Mouse (Mus musculus) liver, adult (tissue): ENCODE measurements around the gene Rtkn2.

Experiments used
- GATA4 ChIP-seq: IDR thresholded peaks from 2 replicates; pipeline ENCODE4 v1.6.1; 2014; ENCODE audit warnings: mild to moderate bottlenecking, low read length; ENCODE audit not compliant: insufficient replicate concordance

The Rtkn2 gene

GRCm38 (mm10) chr10:67971166-67971796 lies 8.1 kb upstream of the Rtkn2 start:
- TF ChIP-seq GATA4: no peak

GRCm38 (mm10) chr10:67977271-67977670 lies 2.1 kb upstream of the Rtkn2 start:
- no peak for TF ChIP-seq GATA4

DNA sequence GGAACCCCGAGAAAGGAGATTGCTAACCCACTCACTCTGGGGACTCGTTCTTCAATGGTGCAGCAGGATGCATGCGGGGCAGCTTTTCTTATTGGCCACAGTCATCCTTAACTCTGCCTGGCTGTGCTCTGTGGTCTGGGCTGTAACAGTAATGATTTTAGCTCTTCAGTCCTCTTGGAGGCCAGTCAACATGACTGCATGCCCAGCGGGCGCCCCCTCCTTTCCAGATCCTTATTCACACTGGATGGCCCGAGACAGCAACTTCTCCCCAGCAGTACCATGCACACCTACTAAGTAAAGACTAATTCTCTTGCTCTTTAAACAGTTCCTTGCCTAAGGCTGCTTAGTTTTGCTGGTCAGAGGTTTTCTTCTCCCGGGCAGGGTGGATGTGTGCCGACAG lies 4.4 kb downstream of the Rtkn2 start:
- no peak for TF ChIP-seq GATA4

DNA sequence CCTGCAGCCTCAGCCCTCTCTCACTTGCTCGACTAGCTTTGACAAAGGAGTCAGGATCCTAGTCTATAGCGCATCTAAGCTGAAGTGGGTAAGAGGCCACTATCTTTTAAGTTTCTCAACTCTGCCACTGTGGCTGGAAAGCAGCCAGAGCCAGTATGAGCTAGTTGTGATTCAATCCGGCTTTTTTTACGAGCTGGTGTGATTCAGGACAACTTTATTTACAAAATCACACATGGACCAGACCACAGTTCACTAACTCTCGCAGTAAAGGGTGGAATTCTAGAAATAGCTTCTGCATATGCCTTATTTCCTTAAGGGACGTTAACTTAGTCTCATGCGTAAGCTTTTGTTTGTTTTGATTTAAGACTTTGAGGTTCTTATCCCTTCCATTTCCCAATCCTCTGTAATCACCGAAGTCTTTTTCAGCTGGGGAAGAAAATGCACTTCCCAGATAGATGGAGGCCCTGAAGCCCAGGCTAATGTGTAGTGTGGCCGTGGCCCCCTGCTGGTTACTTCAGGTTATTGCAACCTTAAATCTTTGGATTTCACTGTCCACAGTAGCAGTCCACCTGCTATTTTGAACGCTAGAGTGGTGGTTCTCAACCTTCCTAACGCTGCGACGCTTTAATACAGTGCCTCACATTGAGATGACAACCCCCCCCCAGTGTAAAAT lies 5.0 kb downstream of the Rtkn2 start:
- no peak for TF ChIP-seq GATA4

DNA sequence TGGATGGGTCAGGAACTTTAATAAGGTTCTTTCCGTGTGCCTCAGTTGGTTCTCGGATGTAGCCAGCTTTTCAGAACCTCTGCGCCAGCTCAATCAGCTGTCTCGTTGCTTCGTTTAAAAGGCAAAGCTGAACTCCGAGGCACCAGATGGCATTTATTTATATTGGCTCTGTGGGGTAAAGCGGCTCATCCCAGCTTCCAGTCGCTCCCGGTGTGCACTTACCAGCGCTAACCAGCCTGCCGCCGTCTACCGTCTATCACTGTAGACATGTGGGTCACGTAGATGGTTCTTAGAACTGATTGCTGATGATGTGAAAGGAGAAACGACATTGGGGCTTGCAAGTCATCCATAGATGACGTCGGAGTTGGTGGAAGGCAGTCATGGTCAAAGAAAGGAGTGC lies 5.7 kb downstream of the Rtkn2 start:
- no peak for TF ChIP-seq GATA4

- TF ChIP-seq GATA4: no peak
Observed at GRCm38 (mm10) chr10:67995356-67995755, 16.0 kb downstream of the Rtkn2 start.

GRCm38 (mm10) chr10:67996171-67996570 lies 16.8 kb downstream of the Rtkn2 start:
- no peak for TF ChIP-seq GATA4

GRCm38 (mm10) chr10:67998116-67998635 lies 18.8 kb downstream of the Rtkn2 start:
- TF ChIP-seq GATA4: no peak

- TF ChIP-seq GATA4: no peak
Observed at GRCm38 (mm10) chr10:67999170-67999569, 19.8 kb downstream of the Rtkn2 start.

GRCm38 (mm10) chr10:68001456-68001855 lies 22.1 kb downstream of the Rtkn2 start:
- TF ChIP-seq GATA4: no peak

- TF ChIP-seq GATA4: no peak
Observed at GRCm38 (mm10) chr10:68003651-68004422, 24.5 kb downstream of the Rtkn2 start.

DNA sequence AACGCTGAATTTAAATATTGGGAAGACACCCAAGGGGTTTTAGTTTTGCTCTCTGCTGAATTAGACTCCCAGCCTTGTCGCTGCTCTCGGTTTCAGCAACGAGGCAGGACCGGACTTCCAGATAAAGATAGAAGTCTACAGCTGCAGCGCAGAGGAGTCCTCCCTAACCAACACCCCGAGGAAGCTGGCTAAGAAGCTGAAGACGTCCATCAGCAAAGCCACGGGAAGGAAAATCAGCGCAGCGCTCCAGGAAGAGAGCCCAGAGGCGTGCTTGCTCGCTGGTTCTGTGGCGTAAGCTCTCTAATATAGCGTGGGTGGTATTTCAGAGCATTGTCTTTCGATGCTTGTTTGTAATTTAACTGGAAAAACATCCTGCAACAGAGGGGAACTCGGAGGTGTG lies 26.0 kb downstream of the Rtkn2 start:
- no peak for TF ChIP-seq GATA4

GRCm38 (mm10) chr10:68006491-68006890 lies 27.1 kb downstream of the Rtkn2 start:
- no peak for TF ChIP-seq GATA4

GRCm38 (mm10) chr10:68007103-68007502 lies 27.7 kb downstream of the Rtkn2 start:
- no peak for TF ChIP-seq GATA4

- TF ChIP-seq GATA4: no peak
Observed at GRCm38 (mm10) chr10:68008198-68008955, 29.0 kb downstream of the Rtkn2 start.
